Mouse (Mus musculus) heart, embryonic 16.5 days (tissue): ENCODE measurements around the gene Sf3a2. TPM values are rescaled to one million over a fixed set of nuclear protein-coding genes. Genes with fewer than 3 reads are reported as not detected.

Source experiments
- ATAC-seq: fragments of 200-750 bp; cut with Nextera tagmentation; replicated peaks from 2 replicates; pipeline ENCODE4 v1.8.0; 2017; ENCODE audit warnings: moderate number of reproducible peaks; ENCODE audit not compliant: insufficient read depth, low FRiP score; ENCODE audit errors: extremely low read depth
- H3K27ac ChIP-seq: fragments of 300-500 bp; sonication (generic); 2 replicates; pipeline ENCODE4 v1.5.1; 2014; ENCODE audit warnings: mild to moderate bottlenecking, low read length, control low read depth, moderate library complexity
- H3K27me3 ChIP-seq: fragments of 300-500 bp; sonication (generic); 2 replicates; pipeline ENCODE4 v1.6.1; 2014; ENCODE audit warnings: low read length, mixed read lengths; ENCODE audit not compliant: control insufficient read depth, insufficient read depth
- H3K36me3 ChIP-seq: fragments of 300-500 bp; sonication (generic); 2 replicates; pipeline ENCODE4 v1.6.1; 2014; ENCODE audit not compliant: control insufficient read depth, insufficient read depth
- H3K4me1 ChIP-seq: fragments of 300-500 bp; sonication (generic); 2 replicates; pipeline ENCODE4 v1.6.1; 2014; ENCODE audit warnings: low read length, mixed read lengths; ENCODE audit not compliant: control insufficient read depth, insufficient read depth
- H3K4me2 ChIP-seq: fragments of 300-500 bp; sonication (generic); 2 replicates; pipeline ENCODE4 v1.6.1; 2014; ENCODE audit warnings: low read depth, mild to moderate bottlenecking, control low read depth, low read length
- H3K4me3 ChIP-seq: fragments of 300-500 bp; sonication (generic); 2 replicates; pipeline ENCODE4 v1.5.1; 2014; ENCODE audit warnings: mild to moderate bottlenecking, control low read depth, low read length
- H3K9ac ChIP-seq: fragments of 300-500 bp; sonication (generic); 2 replicates; pipeline ENCODE4 v1.6.1; 2014; ENCODE audit warnings: low read length, control low read depth
- H3K9me3 ChIP-seq: fragments of 300-500 bp; sonication (generic); replicated peaks from 2 replicates; pipeline ENCODE4 v1.6.1; 2016; ENCODE audit warnings: low read length; ENCODE audit not compliant: control insufficient read depth
- WGBS: fragments of 180-500 bp; shearing (Covaris S2); extraction: QIAGEN DNeasy Blood & Tissue Kit; methylation state at CpG from one replicate; pipeline ENCODE4 v1.1.7; 2014; 5-methylcytosine and 5-hydroxymethylcytosine counted together
- polyA plus RNA-seq: library from polyadenylated mRNA; unstranded; fragments of >200 nt; fragmentation: Nextera tagmentation; extraction: Ambion mirVana; gene quantifications from 2 replicates; pipeline ENCODE4 v1.2.1, GENCODE M21; 2015

The Sf3a2 gene
- polyA plus RNA-seq, 1 experiment from 2014 or later = 47.7 TPM

DNA sequence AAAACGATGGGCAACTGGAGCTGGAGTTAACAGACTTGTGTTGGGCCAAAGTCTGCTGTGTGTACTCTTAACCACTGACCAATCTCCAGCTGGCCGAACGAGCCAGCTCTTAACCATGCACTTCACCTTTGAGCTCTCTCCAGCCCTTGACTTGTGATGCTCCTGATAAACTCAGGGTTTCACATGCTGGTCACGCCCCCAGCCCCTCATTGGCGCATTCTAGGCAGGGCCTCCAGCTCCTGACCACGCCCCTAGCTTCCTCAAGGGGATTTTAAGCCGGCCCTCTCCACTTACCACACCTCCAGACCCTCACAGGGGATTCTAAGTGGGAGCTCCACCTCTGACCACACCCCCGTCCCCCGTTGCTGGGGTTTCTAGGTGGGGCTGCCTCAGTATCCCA lies 33.1 kb downstream of the Sf3a2 start:
- no peak overlapping the region for H3K27ac ChIP-seq
- H3K4me1 ChIP-seq = peaks cover 29% of the 10 kb centered on the region
- H3K36me3 ChIP-seq = peaks cover 15% of the 10 kb centered on the region
- WGBS = 4% methylated on average over 9 of the region's 9 CpGs
- H3K4me2 ChIP-seq = no peak overlapping the region
- H3K9me3 ChIP-seq = no peaks in the 10 kb centered on the region
- peaks cover 30% of the 10 kb centered on the region for H3K27me3 ChIP-seq
- H3K9ac ChIP-seq = no peak overlapping the region
- ATAC-seq = no peak
- H3K4me3 ChIP-seq = no peak overlapping the region

DNA sequence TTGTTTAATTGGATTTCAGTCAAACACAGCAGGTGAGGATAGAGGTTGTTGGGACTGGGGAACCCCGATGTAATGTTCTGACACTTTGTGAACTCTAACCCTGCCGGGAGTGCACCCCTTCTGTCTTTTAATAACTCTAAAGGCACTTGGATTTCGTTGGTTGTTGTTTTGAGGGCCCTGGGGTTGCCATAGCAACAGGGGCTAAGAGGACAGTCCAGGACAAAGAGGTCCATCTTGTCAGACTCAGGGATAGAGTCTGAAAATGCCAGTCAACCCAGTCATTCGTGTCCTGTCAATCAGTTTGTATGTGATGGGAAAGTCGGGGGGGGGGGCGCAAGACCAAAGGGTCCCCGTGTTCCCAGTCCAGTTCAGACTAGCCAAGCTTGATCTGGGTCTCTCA lies 34.8 kb downstream of the Sf3a2 start:
- H3K27me3 ChIP-seq = peaks cover 34% of the 10 kb centered on the region

DNA sequence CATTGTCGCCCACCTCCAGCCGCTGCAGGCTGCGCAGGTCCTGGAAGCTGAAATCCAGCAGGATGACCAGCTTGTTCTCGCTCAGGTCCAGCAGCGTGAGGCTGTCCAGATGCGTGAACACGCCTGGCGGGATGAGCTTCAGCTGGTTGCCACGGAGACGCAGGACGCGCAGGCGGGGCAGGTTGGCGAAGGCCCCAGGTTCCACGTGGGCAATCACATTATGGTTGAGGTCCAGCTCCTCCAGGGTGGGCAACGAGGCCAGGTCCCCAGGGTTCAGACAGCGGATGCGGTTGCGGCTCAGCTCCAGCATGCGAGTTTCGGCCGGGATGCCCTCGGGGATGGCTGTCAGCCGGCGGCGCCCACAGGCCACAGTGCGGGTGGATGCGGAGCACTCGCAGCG lies 37.6 kb downstream of the Sf3a2 start:
- Histone ChIP-seq H3K27me3 (peaks cover 34% of the 10 kb centered on the region), H3K27ac (no peak overlapping the region), H3K9me3 (no peaks in the 10 kb centered on the region), H3K4me3 (no peak overlapping the region), H3K9ac (no peak overlapping the region), H3K36me3 (no peaks in the 10 kb centered on the region), H3K4me1 (peaks cover 25% of the 10 kb centered on the region), H3K4me2 (no peak overlapping the region)
- WGBS = 53% methylated on average over 30 of the region's 30 CpGs
- ATAC-seq = no peak

More for the DNA sequence above, 34.8 kb downstream of the Sf3a2 start:
- 66% methylated on average over 7 of the region's 7 CpGs for WGBS
- Histone ChIP-seq H3K9me3 (no peaks in the 10 kb centered on the region), H3K9ac (no peak overlapping the region), H3K4me1 (peaks cover 38% of the 10 kb centered on the region), H3K4me3 (no peak overlapping the region), H3K36me3 (peaks cover 15% of the 10 kb centered on the region), H3K27ac (no peak overlapping the region), H3K4me2 (no peak overlapping the region)
- no peak for ATAC-seq

DNA sequence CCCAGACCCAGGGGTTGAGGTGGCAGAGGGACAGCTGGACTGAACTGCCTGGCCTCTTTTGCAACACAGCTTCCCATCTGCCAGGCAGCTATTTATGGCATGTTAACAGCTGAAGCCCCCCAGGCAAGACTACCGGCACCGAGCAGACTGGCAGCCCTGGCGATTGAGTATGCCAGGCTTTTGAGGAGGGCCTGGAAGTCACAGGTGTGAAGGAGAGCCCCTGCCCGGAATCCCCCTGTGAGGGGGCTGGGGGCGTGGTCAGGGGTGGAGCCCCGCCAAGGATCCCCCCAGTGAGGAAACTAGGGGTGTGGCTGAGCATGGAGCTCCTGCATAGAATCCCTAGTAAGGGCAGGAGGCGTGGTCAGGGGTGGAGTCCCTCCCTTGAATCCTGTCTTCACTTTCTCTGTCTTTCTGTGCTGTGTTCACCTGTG lies 39.0 kb downstream of the Sf3a2 start:
- Histone ChIP-seq H3K9me3 (no peaks in the 10 kb centered on the region), H3K9ac (0 out of 2 replicates have a peak overlapping the region, but pooled peaks have one; percentile 33), H3K27me3 (peaks cover 39% of the 10 kb centered on the region), H3K4me3 (no peak overlapping the region), H3K27ac (no peak overlapping the region; the same call in none of the 2 replicates), H3K4me1 (peaks cover 18% of the 10 kb centered on the region), H3K4me2 (0 out of 2 replicates have a peak overlapping the region, but pooled peaks have one; percentile 2), H3K36me3 (no peaks in the 10 kb centered on the region)
- ATAC-seq = no peak
- 39% methylated on average over 7 of the region's 7 CpGs for WGBS

DNA sequence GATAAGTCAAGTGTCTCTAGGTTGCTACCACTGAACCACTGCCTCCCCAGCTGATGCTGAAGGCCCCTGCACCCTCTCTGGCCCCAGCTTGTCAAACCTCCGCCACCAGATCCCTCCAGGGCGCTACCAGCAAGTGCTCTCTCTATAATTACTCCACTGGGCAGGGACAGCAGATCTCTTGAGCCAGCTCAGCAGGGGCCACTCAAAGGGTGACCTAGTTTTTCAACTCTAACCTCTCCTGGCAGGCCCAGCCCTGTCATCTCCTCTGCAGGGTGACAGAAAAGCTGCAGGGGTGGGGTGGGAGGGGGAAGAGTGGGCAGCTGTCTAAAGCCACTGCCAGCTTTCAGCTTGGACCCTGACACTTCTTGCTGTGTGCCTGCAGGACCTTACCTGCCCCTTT lies 39.8 kb downstream of the Sf3a2 start:
- Histone ChIP-seq H3K27me3 (peaks cover 42% of the 10 kb centered on the region), H3K4me3 (no peak overlapping the region), H3K27ac (peak overlapping the region; percentile 71), H3K4me2 (0 out of 2 replicates have a peak overlapping the region, but pooled peaks have one; percentile 10), H3K9ac (0 out of 2 replicates have a peak overlapping the region, but pooled peaks have one; percentile 3), H3K4me1 (peaks cover 18% of the 10 kb centered on the region), H3K36me3 (no peaks in the 10 kb centered on the region), H3K9me3 (no peaks in the 10 kb centered on the region)
- ATAC-seq = peak; percentile 78
- WGBS = 12% methylated on average over 2 of the region's 2 CpGs

DNA sequence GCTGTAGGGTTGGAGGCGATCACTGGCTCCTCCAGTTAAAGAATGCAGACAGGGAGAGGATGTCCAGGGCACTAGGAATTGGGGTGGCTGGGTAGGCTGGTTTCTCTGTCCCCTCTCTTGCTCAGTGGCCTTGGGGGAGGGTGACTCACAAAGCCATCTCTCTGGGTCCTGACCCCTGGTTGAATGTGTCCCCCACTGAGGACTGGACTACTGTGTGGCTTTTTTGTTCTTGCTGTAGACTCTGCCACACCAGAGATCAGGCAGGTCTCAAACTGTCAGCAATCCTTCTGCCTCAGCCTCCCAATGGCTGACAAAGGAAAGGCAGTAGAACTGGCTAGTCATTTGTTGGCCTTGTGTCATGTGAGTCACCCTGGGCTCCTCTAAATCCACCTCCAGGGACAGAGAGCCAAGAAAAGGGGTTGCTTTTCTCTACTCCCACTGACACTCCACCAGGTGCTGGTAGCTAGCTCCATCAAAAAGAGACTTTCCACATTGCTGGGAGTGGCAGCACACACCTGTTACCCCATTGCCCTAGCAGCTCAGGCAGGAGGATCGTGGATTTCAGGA lies 40.4 kb downstream of the Sf3a2 start:
- peak overlapping the region; percentile 71 for H3K27ac ChIP-seq
- no peaks in the 10 kb centered on the region for H3K36me3 ChIP-seq
- H3K9me3 ChIP-seq = no peaks in the 10 kb centered on the region
- 0 out of 2 replicates have a peak overlapping the region, but pooled peaks have one; percentile 3 for H3K9ac ChIP-seq
- peaks cover 45% of the 10 kb centered on the region for H3K27me3 ChIP-seq
- peaks cover 20% of the 10 kb centered on the region for H3K4me1 ChIP-seq
- no peak overlapping the region for H3K4me3 ChIP-seq
- 58% methylated on average over 2 of the region's 2 CpGs for WGBS
- ATAC-seq = no peak
- no peak overlapping the region for H3K4me2 ChIP-seq

DNA sequence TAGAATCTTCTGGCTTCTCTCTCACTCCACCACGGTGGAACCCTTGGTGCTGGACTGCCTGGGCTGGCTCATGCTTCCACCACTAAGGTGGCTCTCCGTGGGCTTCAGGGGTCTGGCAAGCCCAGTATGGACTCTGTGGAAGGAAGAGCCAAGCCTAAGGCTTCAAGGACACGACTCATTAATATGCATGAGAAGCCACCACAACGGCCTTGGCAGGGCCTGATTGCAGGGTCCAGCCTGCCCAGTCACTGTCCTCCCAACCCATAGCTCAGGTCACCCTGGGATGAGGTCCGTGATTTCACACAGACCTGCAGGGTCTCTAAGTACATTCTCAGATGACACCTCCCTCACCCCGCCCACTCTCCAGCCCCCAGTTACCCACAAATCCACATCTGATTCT lies 41.9 kb downstream of the Sf3a2 start:
- Histone ChIP-seq H3K9me3 (no peaks in the 10 kb centered on the region), H3K4me1 (peaks cover 22% of the 10 kb centered on the region), H3K27me3 (peaks cover 43% of the 10 kb centered on the region), H3K27ac (no peak overlapping the region), H3K4me2 (no peak overlapping the region), H3K36me3 (no peaks in the 10 kb centered on the region), H3K9ac (no peak overlapping the region), H3K4me3 (no peak overlapping the region)
- no peak for ATAC-seq
- WGBS = 64% methylated on average over 6 of the region's 6 CpGs

DNA sequence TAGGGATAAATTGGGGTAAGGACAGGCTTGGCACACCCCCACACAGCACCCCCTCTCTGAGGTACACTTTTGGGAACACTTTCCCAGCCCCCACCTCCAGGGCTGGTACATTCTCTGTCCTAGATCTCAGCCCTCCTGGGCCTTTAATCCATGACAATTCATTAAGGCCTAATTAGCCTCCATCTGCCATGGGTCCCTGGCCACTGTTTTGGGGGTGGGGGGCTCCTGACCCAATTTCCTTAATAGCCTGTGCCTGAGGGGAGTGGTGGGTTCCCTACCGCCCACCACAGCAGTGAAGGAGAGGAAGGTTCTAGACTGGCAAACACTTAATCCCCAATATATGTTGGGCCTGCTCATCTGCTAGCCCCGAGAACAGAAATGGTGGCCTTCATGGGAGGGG lies 43.7 kb downstream of the Sf3a2 start:
- Histone ChIP-seq H3K27me3 (peaks cover 26% of the 10 kb centered on the region), H3K4me1 (peaks cover 20% of the 10 kb centered on the region), H3K9me3 (no peaks in the 10 kb centered on the region), H3K4me3 (no peak overlapping the region), H3K36me3 (no peaks in the 10 kb centered on the region), H3K27ac (no peak overlapping the region), H3K9ac (no peak overlapping the region), H3K4me2 (no peak overlapping the region)
- 86% methylated on average over 2 of the region's 2 CpGs for WGBS
- no peak for ATAC-seq

DNA sequence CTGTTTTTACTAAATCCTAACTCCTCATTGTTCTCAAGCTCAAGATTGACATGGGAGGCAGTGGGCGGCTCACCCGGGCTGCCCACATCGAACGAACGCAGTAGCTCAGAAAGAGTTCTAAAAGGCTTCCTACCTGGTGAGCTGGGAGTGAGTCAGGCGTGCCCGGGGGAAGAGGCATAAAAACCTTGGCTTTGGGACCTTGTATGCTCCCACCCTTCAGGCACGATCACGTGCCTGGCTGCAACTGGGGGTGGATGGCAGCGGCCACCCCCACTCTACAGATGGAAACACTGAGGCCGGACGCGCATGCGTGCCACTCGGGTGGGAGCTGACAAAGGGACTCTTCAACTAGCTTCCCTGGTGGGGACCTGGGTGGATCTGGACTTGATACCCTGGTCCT lies 44.3 kb downstream of the Sf3a2 start:
- Histone ChIP-seq H3K9me3 (no peaks in the 10 kb centered on the region), H3K4me3 (no peak overlapping the region), H3K4me2 (no peak overlapping the region), H3K27ac (no peak overlapping the region), H3K9ac (no peak overlapping the region), H3K27me3 (peaks cover 26% of the 10 kb centered on the region), H3K4me1 (peaks cover 14% of the 10 kb centered on the region), H3K36me3 (no peaks in the 10 kb centered on the region)
- ATAC-seq = no peak
- WGBS = 80% methylated on average over 15 of the region's 15 CpGs
